Mouse (Mus musculus): ENCODE measurements around the gene Nkx2-5. TPM values are rescaled to one million over a fixed set of nuclear protein-coding genes. Genes with fewer than 3 reads are reported as not detected.

Gene Nkx2-5
- polyA plus RNA-seq, 1 experiment, result 2.2 TPM

- no peaks in the 10 kb centered on the region for H3K79me3 ChIP-seq (ENCODE audit: low read depth)
- H3K79me2 ChIP-seq (ENCODE audit: control insufficient read depth, insufficient read depth), result no peaks in the 10 kb centered on the region
- H3K4me3 ChIP-seq (ENCODE audit: insufficient read depth, poor library complexity, severe bottlenecking), result no peak overlapping the region
- H3K36me3 ChIP-seq (ENCODE audit: control insufficient read depth, insufficient read depth), result no peaks in the 10 kb centered on the region
- no peak overlapping the region for H3ac ChIP-seq (ENCODE audit: control insufficient read depth, insufficient read length, low read depth)
- TF ChIP-seq MYOD1 (IDR thresholded peaks at IDR 0.05; ENCODE audit: control insufficient read depth, insufficient read length, low read depth), result no peak
- no peak for TF ChIP-seq MAX (IDR thresholded peaks at IDR 0.05)
- TF ChIP-seq MYOG (IDR thresholded peaks at IDR 0.05; ENCODE audit: control insufficient read depth, extremely low read depth, insufficient read length), result no peak
- TF ChIP-seq CEBPB (IDR thresholded peaks at IDR 0.05; ENCODE audit: low read depth), result no peak
- no peak for TF ChIP-seq CTCF (IDR thresholded peaks at IDR 0.05; ENCODE audit: control insufficient read depth, insufficient read depth, insufficient read length)
- no peak for TF ChIP-seq FOSL1 (IDR thresholded peaks at IDR 0.05; ENCODE audit: insufficient read depth, low read length, poor library complexity, severe bottlenecking)
- TF ChIP-seq USF1 (IDR thresholded peaks at IDR 0.05; ENCODE audit: low read depth), result no peak
- peaks cover 77% of the 10 kb centered on the region for H3K27me3 ChIP-seq (ENCODE audit: control insufficient read depth, insufficient read depth, insufficient read length)
These were observed 2.2 kb downstream of the Nkx2-5 start for GRCm38 (mm10) chr17:26842431-26843228.

GRCm38 (mm10) chr17:26841981-26842380 is 2.8 kb downstream of the Nkx2-5 start:
- Histone ChIP-seq H3K79me2 (ENCODE audit: control insufficient read depth, insufficient read depth) (no peaks in the 10 kb centered on the region), H3K27me3 (ENCODE audit: control insufficient read depth, insufficient read depth, insufficient read length) (peaks cover 83% of the 10 kb centered on the region)

GRCm38 (mm10) chr17:26840922-26841731 is 3.7 kb downstream of the Nkx2-5 start:
- no peaks in the 10 kb centered on the region for H3K79me2 ChIP-seq (ENCODE audit: control insufficient read depth, insufficient read depth)
- no peaks in the 10 kb centered on the region for H3K79me3 ChIP-seq (ENCODE audit: low read depth)
- TF ChIP-seq MYOD1 (IDR thresholded peaks at IDR 0.05; ENCODE audit: control insufficient read depth, insufficient read length, low read depth) (no peak), FOSL1 (IDR thresholded peaks at IDR 0.05; ENCODE audit: insufficient read depth, low read length, poor library complexity, severe bottlenecking) (no peak), CTCF (IDR thresholded peaks at IDR 0.05; ENCODE audit: control insufficient read depth, insufficient read depth, insufficient read length) (no peak), MYOG (IDR thresholded peaks at IDR 0.05; ENCODE audit: control insufficient read depth, extremely low read depth, insufficient read length) (no peak), CEBPB (IDR thresholded peaks at IDR 0.05; ENCODE audit: low read depth) (no peak), USF1 (IDR thresholded peaks at IDR 0.05; ENCODE audit: low read depth) (no peak), MAX (IDR thresholded peaks at IDR 0.05) (no peak)
- H3K27me3 ChIP-seq (ENCODE audit: control insufficient read depth, insufficient read depth, insufficient read length), result peaks cover 90% of the 10 kb centered on the region
- no peak overlapping the region for H3K4me3 ChIP-seq (ENCODE audit: insufficient read depth, poor library complexity, severe bottlenecking)
- peak overlapping the region; percentile 34 for H3ac ChIP-seq (ENCODE audit: control insufficient read depth, insufficient read length, low read depth)
- no peaks in the 10 kb centered on the region for H3K36me3 ChIP-seq (ENCODE audit: control insufficient read depth, insufficient read depth)

More at GRCm38 (mm10) chr17:26841981-26842380, 2.8 kb downstream of the Nkx2-5 start:
- Histone ChIP-seq H3K4me3 (ENCODE audit: insufficient read depth, poor library complexity, severe bottlenecking) (no peak overlapping the region), H3K79me3 (ENCODE audit: low read depth) (no peaks in the 10 kb centered on the region), H3ac (ENCODE audit: control insufficient read depth, insufficient read length, low read depth) (no peak overlapping the region), H3K36me3 (ENCODE audit: control insufficient read depth, insufficient read depth) (no peaks in the 10 kb centered on the region)
- no peak for TF ChIP-seq FOSL1 (IDR thresholded peaks at IDR 0.05; ENCODE audit: insufficient read depth, low read length, poor library complexity, severe bottlenecking)
- no peak for TF ChIP-seq USF1 (IDR thresholded peaks at IDR 0.05; ENCODE audit: low read depth)
- no peak for TF ChIP-seq MYOD1 (IDR thresholded peaks at IDR 0.05; ENCODE audit: control insufficient read depth, insufficient read length, low read depth)
- no peak for TF ChIP-seq CTCF (IDR thresholded peaks at IDR 0.05; ENCODE audit: control insufficient read depth, insufficient read depth, insufficient read length)
- no peak for TF ChIP-seq CEBPB (IDR thresholded peaks at IDR 0.05; ENCODE audit: low read depth)
- TF ChIP-seq MAX (IDR thresholded peaks at IDR 0.05), result no peak
- TF ChIP-seq MYOG (IDR thresholded peaks at IDR 0.05; ENCODE audit: control insufficient read depth, extremely low read depth, insufficient read length), result no peak

- Histone ChIP-seq H3K4me3 (ENCODE audit: insufficient read depth, poor library complexity, severe bottlenecking) (no peak overlapping the region), H3K79me3 (ENCODE audit: low read depth) (no peaks in the 10 kb centered on the region), H3K27me3 (ENCODE audit: control insufficient read depth, insufficient read depth, insufficient read length) (peaks cover 92% of the 10 kb centered on the region), H3ac (ENCODE audit: control insufficient read depth, insufficient read length, low read depth) (no peak overlapping the region), H3K79me2 (ENCODE audit: control insufficient read depth, insufficient read depth) (no peaks in the 10 kb centered on the region), H3K36me3 (ENCODE audit: control insufficient read depth, insufficient read depth) (no peaks in the 10 kb centered on the region)
- TF ChIP-seq FOSL1 (IDR thresholded peaks at IDR 0.05; ENCODE audit: insufficient read depth, low read length, poor library complexity, severe bottlenecking) (no peak), CTCF (IDR thresholded peaks at IDR 0.05; ENCODE audit: control insufficient read depth, insufficient read depth, insufficient read length) (no peak), MYOD1 (IDR thresholded peaks at IDR 0.05; ENCODE audit: control insufficient read depth, insufficient read length, low read depth) (no peak), USF1 (IDR thresholded peaks at IDR 0.05; ENCODE audit: low read depth) (no peak), CEBPB (IDR thresholded peaks at IDR 0.05; ENCODE audit: low read depth) (no peak), MYOG (IDR thresholded peaks at IDR 0.05; ENCODE audit: control insufficient read depth, extremely low read depth, insufficient read length) (no peak), MAX (IDR thresholded peaks at IDR 0.05) (no peak)
These were observed 4.4 kb downstream of the Nkx2-5 start for GRCm38 (mm10) chr17:26840439-26840780.

- no peaks in the 10 kb centered on the region for H3K79me2 ChIP-seq (ENCODE audit: control insufficient read depth, insufficient read depth)
- TF ChIP-seq FOSL1 (IDR thresholded peaks at IDR 0.05; ENCODE audit: insufficient read depth, low read length, poor library complexity, severe bottlenecking), result no peak
- no peak for TF ChIP-seq CTCF (IDR thresholded peaks at IDR 0.05; ENCODE audit: control insufficient read depth, insufficient read depth, insufficient read length)
- no peak for TF ChIP-seq MYOD1 (IDR thresholded peaks at IDR 0.05; ENCODE audit: control insufficient read depth, insufficient read length, low read depth)
- no peak for TF ChIP-seq USF1 (IDR thresholded peaks at IDR 0.05; ENCODE audit: low read depth)
- TF ChIP-seq MYOG (IDR thresholded peaks at IDR 0.05; ENCODE audit: control insufficient read depth, extremely low read depth, insufficient read length), result no peak
- no peak for TF ChIP-seq CEBPB (IDR thresholded peaks at IDR 0.05; ENCODE audit: low read depth)
- no peak for TF ChIP-seq MAX (IDR thresholded peaks at IDR 0.05)
- peaks cover 97% of the 10 kb centered on the region for H3K27me3 ChIP-seq (ENCODE audit: control insufficient read depth, insufficient read depth, insufficient read length)
- no peaks in the 10 kb centered on the region for H3K36me3 ChIP-seq (ENCODE audit: control insufficient read depth, insufficient read depth)
- H3ac ChIP-seq (ENCODE audit: control insufficient read depth, insufficient read length, low read depth), result no peak overlapping the region
- H3K4me3 ChIP-seq (ENCODE audit: insufficient read depth, poor library complexity, severe bottlenecking), result no peak overlapping the region
- H3K79me3 ChIP-seq (ENCODE audit: low read depth), result no peaks in the 10 kb centered on the region
These were observed 4.9 kb downstream of the Nkx2-5 start for GRCm38 (mm10) chr17:26839718-26840438.

Data from C2C12 (cell line).